Mouse (Mus musculus) brain, embryonic 18.5 days (tissue): ENCODE data around the gene Acot8.

Experiments
- DNase-seq: peaks from one replicate; pipeline ENCODE4 v3.0.0-alpha.2; 2012; ENCODE audit warnings: low read depth, low spot score

Acot8 gene

GRCm38 (mm10) chr2:164804533-164805331, at the start of gene Acot8, which contains the start of gene Zswim3:
TSS of gene Acot8 (minus strand) at chr2:164804882.
TSS of gene Zswim3 (plus strand) at chr2:164805098.
- peak; percentile 97 for DNase-seq

GRCm38 (mm10) chr2:164850061-164850460, 45.4 kb upstream of the Acot8 start:
- no peak for DNase-seq

- DNase-seq = no peak
Measured at GRCm38 (mm10) chr2:164845782-164846181, 41.1 kb upstream of the Acot8 start.

GRCm38 (mm10) chr2:164835164-164835563, 30.5 kb upstream of the Acot8 start:
- no peak for DNase-seq

GRCm38 (mm10) chr2:164834531-164834930, 29.8 kb upstream of the Acot8 start:
- no peak for DNase-seq

GRCm38 (mm10) chr2:164833314-164833959, 28.8 kb upstream of the Acot8 start, which contains the start of gene Neurl2:
TSS of gene Neurl2 (minus strand) at chr2:164833456.
- DNase-seq = peak; percentile 92

GRCm38 (mm10) chr2:164832748-164833301, 28.1 kb upstream of the Acot8 start, which contains the start of gene Ctsa:
TSS of gene Ctsa (plus strand) at chr2:164832873.
- peak; percentile 43 for DNase-seq

- DNase-seq = no peak
Measured at GRCm38 (mm10) chr2:164832032-164832747, 27.5 kb upstream of the Acot8 start.

- no peak for DNase-seq
Measured at GRCm38 (mm10) chr2:164831029-164831428, 26.3 kb upstream of the Acot8 start.

GRCm38 (mm10) chr2:164829090-164829489, 24.4 kb upstream of the Acot8 start:
- no peak for DNase-seq

GRCm38 (mm10) chr2:164828437-164828836, 23.8 kb upstream of the Acot8 start, which contains the start of gene Spata25:
TSS of gene Spata25 (minus strand) at chr2:164828537.
- DNase-seq = no peak

- DNase-seq = no peak
Measured at GRCm38 (mm10) chr2:164827146-164827850, 22.6 kb upstream of the Acot8 start.

- no peak for DNase-seq
Measured at GRCm38 (mm10) chr2:164825521-164825920, 20.8 kb upstream of the Acot8 start.

- DNase-seq = no peak
Measured at GRCm38 (mm10) chr2:164823969-164824368, 19.3 kb upstream of the Acot8 start.

- no peak for DNase-seq
Measured at GRCm38 (mm10) chr2:164823181-164823585, 18.5 kb upstream of the Acot8 start.

GRCm38 (mm10) chr2:164822636-164823165, 18.0 kb upstream of the Acot8 start, which contains the start of gene Zswim1:
TSS of gene Zswim1 (plus strand) at chr2:164822686.
- peak; percentile 94 for DNase-seq

GRCm38 (mm10) chr2:164821060-164821459, 16.4 kb upstream of the Acot8 start:
- DNase-seq = no peak

GRCm38 (mm10) chr2:164817703-164818102, 13.0 kb upstream of the Acot8 start:
- no peak for DNase-seq

GRCm38 (mm10) chr2:164817206-164817605, 12.5 kb upstream of the Acot8 start:
- no peak for DNase-seq

- no peak for DNase-seq
Measured at GRCm38 (mm10) chr2:164815821-164816220, 11.1 kb upstream of the Acot8 start.

GRCm38 (mm10) chr2:164815348-164815747, 10.7 kb upstream of the Acot8 start:
- DNase-seq = no peak
